Mouse (Mus musculus) natural killer cell, adult 2 months (primary cell): ENCODE data around the gene Uvssa.
A peak's percentile ranks its signal among the peaks of the same experiment; 100 is the strongest.

ENCODE experiments used
- DNase-seq, 2 experiments: peaks; one replicate each; pipeline ENCODE4 v3.0.0; 2022; ENCODE audit warnings: low spot score in 2 of 2

Uvssa gene

DNA sequence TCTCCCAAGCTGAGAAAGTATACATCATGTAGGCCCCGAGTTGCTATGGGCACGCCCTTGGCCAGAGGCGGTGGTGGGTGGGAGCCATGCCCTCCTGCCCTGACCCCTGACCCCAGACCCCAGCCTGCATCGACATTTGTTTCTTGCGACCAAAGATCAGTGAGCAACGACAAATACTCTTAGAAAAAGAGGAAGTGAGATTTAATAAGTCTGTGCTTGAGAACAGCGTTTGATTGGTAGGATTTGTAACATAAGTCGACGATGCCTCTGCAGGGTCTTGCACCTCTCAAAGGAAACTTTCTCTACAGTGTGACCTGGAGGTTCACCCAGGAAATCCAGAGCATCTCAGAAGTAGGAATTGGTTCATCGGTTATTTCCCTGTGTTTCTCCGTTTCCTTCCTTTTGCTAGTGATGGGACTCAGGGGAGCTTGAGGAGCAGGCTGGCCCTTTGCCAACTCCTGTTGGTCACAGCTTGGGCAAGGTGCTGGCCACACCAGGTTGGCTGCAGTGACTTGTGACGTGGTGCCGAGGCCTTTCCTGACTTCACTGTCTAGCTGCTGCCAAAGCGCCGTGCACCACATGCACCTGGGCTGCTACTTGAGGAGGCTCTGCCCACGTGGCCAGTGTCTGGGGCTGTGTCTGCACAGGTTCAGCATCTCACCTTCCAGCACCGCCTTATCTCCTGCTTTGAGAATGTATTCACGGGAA is 5.9 kb upstream of the Uvssa start:
- DNase-seq = peak in 1 of 2 experiments; percentile 31

DNA sequence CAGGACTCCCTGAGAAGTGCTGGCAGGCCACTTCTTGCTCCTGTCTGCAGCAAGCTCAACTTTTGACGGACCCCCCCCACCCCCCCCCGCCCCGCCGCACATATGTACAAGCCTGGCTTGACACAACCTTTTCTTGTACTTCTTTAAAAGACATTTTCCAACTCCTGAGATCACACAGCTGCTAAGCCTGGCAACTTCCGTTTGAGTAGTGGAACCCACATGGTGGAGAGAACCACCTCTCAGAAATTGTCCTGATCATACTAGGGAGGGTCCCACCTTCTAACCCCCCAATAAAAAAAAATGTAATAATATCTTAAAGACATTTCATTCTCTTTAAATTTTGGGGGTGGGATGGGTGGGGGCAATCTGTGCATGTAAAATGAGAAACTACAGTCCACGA is 1.2 kb upstream of the Uvssa start:
- DNase-seq = no peak

DNA sequence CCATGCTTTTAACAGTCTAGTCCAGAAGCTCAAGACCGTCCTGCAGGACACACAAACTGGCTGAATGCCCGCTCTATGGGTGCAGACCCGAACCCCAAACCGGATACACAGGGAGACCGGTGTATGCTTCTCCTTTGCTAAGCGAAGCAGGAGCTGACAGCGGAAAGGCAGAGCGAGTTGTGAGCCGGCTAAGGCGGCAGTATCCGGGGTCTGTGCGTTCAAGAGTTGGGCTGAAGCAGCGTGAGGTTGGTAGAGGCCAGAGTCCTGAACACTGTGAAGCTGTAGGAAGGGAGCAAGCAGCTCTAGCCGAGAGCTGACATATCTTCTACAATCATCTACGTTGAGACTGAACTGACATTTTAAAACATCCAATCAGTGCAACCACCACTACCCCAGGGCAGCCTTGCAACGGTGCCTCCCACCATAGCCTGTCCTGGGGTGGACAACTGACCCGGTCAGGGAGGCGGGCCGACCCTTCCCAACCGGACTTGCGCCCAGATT is 498 bp upstream of the Uvssa start:
- DNase-seq = no peak

DNA sequence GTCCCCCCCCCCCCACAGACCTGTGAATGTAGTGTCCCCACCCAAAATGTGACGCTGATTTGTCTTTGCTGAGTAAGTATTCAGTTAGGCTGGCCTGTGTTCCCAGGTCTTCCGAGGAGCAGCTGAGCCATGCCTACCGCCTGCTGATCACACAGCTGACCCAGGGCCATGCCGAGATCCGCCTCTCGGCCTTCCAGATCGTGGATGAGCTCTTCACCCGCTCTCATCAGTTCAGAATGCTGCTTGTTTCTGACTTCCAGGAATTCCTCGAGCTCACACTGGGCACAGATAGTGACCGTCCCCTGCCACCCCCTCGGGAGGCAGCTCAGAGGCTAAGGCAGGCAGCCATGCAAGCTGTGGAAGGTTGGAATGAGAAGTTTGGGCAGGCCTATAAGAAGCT is 9.2 kb downstream of the Uvssa start:
- no peak for DNase-seq

DNA sequence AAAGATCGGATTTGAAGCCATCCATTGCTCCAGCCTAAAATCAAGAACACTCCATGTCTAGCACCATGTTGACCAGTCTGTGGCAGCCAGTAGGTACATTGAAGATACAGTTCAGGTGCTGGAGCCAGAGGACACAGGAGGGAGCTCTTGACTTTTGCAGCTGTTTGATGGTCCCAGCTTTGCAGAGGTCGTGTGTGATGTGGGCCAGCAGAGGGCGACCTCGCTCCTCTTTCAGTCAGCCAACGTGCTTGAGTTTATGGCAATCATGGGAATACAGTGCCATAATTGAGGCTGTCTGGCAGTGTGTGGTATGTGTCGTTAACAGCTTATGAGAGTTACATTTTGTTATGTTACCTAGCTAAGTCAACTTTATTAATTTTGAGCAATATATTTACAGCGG is 15.5 kb downstream of the Uvssa start:
- peak; percentile 46 to 59 for DNase-seq

DNA sequence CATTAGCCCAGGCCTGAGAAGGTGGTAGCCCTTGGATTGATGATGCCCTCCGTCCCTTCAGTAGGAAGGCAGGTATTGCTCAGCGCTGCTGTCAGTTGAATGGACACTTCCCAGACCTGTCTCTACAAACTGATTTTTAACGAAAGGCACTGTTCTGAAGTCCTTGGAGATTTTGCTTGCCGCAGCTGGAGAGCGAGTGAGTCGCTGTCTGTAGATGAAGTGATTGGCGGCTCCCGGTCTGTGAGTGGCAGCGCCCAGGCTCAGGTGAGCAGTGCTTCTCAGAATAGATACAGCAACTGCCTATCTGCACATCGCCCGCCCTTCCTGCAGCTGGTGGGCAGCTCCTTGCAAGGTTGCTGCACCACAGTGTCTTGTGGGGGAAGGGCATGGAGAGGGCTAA is 17.3 kb downstream of the Uvssa start:
- DNase-seq = no peak

DNA sequence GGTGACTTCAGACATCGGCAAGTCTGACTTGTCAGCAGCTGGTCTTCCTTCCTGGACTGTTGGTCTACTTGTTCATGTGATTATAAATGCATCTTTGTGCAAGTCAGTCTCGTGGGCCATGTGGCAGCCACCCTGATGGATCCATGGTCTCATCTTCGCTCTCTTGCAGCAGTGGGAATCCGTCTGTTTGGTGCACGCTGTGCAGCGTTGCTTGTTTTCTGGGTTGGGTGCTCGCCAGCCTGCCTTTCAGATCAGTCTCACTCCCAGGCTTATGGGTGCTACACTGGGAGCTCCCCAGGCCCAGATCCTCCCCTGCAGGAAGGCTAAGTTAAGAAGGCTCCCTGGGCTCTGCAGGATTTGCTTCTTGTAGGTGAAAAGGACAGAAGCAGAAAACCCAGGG is 18.5 kb downstream of the Uvssa start:
- no peak for DNase-seq

DNA sequence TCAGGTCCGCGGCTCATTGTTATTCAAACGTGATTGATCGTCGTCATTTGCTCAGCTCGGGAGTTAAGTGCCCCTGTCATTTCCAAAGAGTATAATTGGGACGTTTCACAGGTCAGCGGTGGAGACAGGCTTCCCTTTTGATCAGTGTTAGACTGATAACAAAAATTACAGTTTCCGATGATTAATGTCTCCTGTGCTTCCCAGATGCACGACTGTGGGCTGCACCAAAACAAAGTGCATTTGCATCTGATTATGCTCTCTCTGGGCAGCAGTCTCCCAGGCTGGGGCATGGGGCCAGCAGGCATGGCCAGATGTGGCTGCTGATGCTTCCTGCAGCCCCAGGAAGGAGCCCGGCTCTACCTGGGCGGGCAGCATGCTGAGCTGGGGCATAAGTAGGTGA is 22.5 kb downstream of the Uvssa start:
- DNase-seq = no peak

DNA sequence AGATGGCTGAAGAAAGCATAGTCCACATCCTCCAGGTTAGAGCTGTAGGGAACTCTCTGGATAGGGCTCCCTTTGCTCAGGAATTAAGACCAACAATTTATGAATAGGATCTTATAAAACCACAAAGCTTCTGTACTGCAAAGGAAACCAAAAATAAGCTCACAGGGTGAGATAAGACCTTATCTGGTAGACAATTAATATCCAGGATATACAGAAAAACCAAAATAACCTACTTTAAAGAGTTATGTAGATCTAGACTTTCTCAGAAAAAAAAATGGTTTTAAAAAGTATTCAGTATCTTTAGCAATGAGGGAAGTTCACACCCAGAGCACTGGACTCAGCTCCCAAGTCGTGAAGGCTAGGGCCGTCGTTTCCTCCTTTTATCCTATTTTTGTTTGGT is 42.0 kb downstream of the Uvssa start:
- no peak for DNase-seq

DNA sequence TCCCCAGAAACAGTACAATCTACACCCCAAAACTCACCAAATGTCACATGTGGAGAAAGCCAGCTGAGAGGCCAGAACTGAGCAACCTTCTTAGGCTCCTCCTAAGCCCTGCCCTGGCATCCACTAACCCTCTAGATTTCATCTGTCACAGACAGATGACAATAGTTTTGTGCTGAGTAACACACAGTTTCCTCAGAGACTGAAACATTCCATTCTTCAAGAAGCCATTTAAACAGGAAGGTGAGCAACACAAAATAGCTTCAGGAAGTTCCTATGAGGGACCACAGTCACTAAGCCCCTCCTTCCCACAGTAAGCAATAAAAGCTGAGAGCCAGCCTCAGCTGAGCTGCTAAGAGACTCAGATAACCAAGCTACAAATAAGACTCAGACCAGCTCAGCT is 49.1 kb downstream of the Uvssa start:
- no peak for DNase-seq

DNA sequence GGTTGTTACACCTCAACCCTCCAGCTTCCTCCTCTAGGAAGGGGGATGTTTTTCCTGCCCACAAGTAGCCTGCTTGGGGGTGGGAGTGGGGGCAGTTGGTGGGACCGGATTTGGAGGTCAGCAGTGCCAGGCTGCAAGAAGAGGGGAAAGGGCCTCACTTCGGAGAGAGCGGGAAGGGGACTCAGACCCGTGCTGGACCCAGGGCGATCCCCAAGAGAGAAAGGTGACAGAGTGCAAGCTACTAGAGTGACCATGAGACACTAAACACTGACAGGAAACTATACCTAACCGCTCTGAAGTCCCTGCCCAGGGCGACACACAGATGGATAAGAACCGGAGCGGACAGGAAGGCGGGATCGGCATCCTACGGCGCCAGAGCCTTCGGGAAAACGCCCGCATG is 51.8 kb downstream of the Uvssa start:
- no peak for DNase-seq

DNA sequence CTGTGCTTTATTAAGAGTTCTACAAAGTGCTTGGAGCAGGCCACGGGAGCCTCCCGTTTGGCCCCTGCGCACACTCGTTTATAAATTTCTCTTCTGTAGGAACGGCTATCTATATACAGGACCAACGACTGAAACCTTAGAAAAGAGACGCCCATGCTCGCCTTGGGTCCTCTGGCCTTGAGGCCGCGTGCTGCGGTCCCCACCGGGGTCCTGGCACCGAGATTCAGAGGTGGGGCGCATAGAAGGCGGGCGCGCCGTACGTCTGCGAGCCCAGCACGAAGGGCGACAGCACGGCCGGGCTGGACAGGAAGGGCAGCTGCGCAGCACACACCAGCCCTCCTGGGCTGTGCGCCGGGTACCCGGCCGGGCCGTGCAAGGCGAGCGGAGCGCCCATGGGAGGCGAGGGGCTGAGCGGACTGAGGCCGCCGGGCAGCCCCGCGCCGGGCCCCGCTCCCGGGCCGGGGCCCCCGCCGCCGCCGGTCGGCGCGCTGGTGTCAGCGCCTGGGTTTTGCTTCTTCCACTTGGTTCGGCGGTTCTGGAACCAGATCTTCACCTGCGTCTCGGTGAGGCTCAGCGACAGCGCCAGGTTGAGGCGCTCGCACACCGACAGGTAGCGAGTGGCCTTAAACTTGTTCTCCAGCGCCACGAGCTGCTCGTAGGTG is 52.3 kb downstream of the Uvssa start:
- DNase-seq = no peak

DNA sequence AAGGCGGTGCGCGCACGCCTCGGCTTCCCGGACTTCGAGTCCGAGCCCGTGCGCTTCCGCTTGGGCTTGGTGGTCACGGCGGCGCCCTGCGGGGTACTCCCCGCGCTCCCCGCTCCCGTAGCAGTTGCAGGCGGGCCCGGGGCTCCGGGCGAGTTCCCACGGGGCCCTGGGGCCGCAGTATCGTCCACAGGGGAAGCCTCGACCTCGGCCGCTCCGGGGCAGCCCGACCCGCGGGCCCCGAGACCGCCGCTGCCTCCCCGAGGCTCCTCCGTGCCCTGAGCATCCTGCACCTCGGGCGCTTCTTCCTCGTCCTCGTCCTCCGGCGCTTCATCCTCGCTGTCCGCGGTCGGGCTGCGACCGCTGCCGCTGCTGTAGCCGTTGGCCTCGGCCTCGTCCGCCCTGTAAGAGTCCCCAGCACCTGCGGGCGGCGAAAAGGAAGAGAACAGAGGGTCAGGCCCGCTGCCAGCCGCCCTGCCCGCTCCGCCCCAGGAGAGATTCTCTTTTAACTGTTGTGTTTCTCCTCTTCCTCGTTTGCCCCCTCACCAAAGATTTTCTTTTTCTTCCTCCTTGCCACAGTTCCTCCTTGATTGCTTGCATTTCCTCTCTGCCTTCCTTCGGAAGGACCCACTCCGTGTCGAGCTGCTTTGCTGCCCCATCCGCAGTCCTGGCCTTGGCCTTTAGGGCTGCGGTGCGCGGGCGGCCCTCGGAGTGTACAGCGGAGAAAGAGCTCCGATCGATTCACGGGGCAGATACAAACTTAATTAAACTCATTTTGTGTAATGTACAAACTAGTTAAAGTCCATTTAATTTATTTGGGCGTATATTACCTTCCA is 53.0 kb downstream of the Uvssa start:
- no peak for DNase-seq

DNA sequence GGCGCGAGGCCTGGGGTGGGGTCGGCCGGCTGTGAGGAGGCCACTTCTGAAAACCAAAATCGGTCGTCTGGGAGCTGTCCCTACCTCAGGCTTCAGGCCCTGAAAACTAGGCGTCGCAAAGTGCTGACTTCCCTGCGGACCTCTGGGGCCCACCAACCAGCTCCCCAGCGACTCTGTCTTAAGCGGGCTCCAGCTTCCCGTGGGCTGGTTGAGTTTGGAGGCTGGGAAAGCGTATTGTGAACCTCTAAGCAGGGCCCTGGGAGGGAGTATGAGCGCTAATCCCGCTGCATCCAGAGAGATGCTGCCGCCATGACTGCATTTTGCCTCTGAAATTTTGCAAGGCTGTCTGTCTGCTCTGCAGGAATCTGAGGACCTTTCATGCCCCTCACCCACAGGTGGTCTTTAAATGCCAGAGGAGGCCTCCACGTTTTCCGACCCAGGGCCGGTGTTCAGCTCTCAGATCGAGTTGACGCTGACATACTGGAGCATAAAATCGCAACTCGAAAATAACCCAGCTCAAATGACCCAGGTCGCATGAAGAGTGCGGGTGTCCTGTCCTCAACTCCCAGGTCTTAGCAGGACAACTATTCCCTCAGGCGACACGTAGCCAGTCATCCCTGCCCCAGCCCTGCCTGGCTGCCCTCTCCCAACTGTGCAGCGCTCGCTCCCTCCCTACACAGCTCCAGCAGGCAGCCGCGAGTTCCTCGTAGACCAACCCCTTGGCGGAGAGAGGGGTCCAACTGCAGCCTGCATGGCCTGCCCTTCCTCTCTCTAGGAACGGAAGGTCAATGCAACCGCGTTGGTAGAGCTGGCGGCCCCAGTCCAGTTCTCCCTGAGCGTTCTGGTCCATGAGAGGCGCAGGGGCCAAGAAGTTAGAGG is 53.9 kb downstream of the Uvssa start:
- no peak for DNase-seq

DNA sequence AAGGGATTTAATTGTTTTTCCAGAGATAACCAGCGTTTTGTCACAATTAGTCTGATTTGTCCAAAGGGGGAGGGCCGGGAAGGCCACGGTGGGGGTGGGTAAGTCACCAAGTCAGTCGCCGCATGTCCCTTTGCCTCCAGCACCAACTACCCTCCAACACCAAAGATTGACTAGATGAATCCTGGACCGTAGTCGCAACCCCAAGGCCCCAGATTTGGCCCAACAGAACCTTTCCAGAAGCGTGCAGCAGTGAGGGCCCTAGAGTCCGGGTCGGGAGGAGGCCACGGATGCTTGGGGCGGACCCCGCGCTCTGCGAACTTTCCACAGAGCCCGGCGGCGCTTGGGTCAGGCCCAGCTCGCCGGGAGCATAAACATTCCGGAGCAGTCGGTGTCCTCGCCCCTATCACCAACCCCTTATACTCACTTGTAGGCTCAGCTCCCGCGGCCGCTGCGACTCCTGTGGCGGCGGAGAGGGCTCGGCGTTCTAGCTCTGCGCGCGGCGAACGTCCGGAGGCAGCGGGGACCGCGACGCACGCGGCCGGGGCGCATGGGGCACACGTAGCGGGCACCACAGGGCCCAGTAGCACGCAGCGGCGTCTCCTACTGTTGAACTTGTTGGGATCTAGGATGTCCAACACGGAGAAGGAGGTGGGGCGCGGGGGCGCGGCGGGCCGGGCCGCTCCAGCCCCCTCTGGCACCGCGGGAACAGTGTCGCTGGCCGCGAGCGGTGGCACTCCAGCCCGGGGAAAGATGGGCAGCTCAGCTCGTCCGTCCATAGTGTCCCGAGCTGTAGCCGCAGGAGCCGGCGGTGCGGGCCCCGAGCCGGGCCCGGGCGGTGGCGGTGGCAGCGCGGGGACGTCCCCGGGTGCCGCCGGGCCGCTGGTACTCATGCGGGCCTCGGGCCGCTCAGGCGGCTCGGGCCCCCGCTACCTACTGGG is 55.1 kb downstream of the Uvssa start, which contains the start of gene Nkx1-1:
Gene Nkx1-1 (minus strand): TSS at position 776 of the 938 bp plus-strand sequence.
- no peak for DNase-seq

DNA sequence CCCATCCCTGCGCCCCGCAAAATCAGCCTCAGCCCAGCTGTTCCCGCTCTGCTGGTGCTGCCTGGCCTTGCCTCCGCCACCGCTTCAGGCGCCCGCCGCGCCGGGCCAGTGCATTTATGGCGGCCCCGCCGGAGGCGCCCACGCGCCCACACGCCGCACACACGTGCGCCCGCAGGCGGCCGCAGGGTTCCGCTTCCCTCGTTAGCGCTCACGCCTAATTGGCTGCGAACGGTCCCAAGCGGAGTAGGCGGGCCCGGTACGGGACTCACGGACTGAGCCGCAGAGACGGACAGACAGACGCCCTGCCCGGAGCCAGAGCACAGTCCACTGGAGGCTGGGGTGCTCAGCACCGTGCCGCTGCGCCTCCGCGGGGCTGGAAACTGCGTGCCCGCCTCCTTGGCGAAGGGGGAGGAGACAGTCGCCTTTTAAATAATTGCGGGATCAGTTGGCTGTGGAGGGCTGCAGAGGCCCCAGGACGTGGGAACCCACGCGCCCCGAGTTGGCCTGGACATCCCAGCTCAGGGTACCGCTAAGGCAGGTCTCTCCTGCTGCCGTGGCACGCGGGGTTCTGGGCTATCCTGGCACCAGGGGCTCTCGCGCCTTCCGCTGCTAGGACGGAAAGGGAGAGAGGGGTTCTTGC is 55.9 kb downstream of the Uvssa start:
- no peak for DNase-seq

DNA sequence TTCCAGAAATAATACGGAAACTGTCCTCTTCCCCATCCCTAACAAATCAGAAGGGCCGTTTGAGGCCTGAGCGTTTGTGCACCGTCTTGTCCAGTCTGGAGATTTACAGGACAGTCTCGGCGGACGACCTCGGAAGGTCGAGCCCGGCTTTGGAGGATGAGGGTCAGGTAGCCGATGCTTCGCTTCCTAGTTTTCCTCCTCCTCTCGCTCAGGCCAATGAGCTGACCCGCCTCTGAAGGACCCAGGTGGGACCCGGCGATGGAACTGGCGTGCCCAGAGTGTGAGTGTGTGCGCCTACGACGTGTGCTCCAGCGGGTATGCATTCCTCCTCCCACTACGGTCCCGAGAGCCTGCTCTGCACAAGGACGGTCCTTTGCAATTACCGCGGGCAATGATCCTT is 56.8 kb downstream of the Uvssa start:
- DNase-seq = no peak

DNA sequence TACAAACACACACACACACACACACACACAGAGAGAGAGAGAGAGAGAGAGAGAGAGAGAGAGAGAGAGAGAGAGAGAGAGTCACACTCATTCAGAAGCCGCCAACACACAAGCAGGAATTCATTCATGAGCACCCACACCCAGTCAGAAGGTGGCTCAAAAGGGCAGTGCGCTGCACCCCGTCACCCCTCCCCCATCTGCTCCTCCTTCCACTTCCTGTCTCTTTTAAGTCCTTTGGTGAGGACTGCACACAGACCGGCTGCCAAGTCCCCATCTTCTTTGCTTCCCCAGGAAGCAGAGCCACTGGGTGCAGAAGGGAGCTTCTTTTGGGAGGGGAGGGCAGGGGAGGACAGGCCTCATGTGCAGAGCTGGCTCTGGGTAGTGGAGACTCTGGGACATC is 57.6 kb downstream of the Uvssa start:
- no peak for DNase-seq

DNA sequence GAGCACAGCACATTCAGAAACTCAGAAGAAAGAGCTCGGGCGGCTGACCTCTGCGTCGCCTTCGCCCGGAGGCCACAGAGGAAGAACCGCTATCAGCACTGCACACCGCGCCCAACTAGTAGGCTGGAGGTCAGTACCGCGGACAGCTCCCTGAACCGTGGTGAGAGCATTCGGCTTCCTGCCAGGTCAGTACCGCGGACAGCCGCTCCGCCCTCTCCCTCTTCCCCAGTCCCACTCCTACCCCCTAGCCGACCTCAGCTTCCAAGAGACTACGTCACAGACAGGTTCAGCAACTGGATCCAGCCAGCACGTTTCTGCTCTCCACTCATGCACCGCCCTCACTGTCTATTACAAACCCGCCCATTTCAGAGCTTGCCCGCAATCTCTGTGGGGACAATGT is 59.9 kb downstream of the Uvssa start:
- DNase-seq = peak; percentile 48 to 65
